Mouse (Mus musculus) heart, postnatal 25 days (tissue): ENCODE results near the gene Pacrg. TPM values are rescaled to one million over a fixed set of nuclear protein-coding genes. Genes with fewer than 3 reads are reported as not detected.
A peak's percentile ranks its signal among the peaks of the same experiment; 100 is the strongest.

ENCODE experiments used
- DNase-seq: peaks from one replicate; pipeline ENCODE4 v3.0.0; 2022; ENCODE audit warnings: low spot score
- intact Hi-C: fragments of 180-260 bp; cut with DNase I; formaldehyde crosslinking; loops from one replicate; pipeline ENCODE4 v1.15.1; 2025
- total RNA-seq, 2 experiments: library from RNA; stranded (reverse); gene quantifications; 2 replicates each; pipeline ENCODE4 v1.2.3; 2021

Pacrg gene
- total RNA-seq, 2 experiments from 2014 or later = 1.1 to 1.2 TPM

- DNase-seq = no peak
- intact Hi-C loops = no loop called here
Observed at GRCm38 (mm10) chr17:10397336-10397735, 442.8 kb downstream of the Pacrg start.

DNA sequence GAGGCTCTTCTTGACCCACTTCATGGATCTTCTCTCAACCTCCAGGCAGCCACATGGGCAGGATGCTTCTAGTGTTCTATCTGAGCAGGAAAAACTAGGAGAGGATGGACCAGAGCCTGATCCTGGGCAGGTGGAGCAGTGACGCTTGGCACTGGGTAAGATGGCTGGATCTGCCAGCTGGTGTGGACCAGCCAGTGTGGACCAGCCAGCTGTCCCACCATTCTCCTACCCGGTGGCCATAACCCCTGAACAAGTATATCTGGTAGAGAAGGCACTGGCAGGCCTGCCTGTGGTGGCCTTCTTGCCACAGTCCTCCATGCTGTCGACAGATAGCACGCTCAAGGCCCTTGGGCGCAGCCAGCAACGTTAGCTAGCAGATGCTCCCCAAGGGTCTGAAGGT is 443.2 kb downstream of the Pacrg start:
- intact Hi-C loops = no loop called here
- DNase-seq = no peak

DNA sequence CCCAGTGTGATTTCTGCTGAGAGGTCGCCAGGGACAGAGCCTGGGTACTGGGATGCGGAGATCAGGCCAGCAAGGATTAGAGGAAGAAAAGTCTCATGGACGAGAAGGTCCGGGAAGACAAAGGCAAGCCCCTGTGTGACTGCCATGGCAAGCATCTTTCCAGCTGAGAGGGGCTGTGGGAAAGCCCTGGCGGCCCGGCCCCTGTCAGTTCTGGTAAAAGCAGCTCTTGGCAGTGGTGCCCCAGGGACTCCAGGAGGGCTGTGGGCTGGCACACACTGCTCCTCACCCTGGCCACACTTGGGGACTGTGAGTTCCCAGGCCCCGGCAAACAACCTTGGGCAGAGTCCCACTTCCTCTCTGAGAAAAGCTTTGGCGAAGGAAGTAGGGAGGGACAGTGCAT is 445.3 kb downstream of the Pacrg start:
- intact Hi-C loops = loop anchor here (5.0 kb wide), 2 partner anchors 57 to 298 kb away; no protein-coding TSS in a partner anchor
- DNase-seq = no peak

- DNase-seq = no peak
- intact Hi-C loops = loop anchor here (5.0 kb wide), 2 partner anchors 59 to 296 kb away; no protein-coding TSS in a partner anchor
Observed at GRCm38 (mm10) chr17:10393766-10394165, 446.3 kb downstream of the Pacrg start.

GRCm38 (mm10) chr17:10392342-10393034 is 447.6 kb downstream of the Pacrg start:
- intact Hi-C loops = loop anchor here (5.0 kb wide), 2 partner anchors 60 to 295 kb away; no protein-coding TSS in a partner anchor

GRCm38 (mm10) chr17:10390232-10391172 is 449.6 kb downstream of the Pacrg start:
- intact Hi-C loops = loop anchor here (1.0 to 5.0 kb wide), 5 partner anchors 23 to 293 kb away; no protein-coding TSS in a partner anchor
- peak; percentile 78 for DNase-seq

More at GRCm38 (mm10) chr17:10392342-10393034, 447.6 kb downstream of the Pacrg start:
- no peak for DNase-seq

- intact Hi-C loops = loop anchor here (1.0 to 5.0 kb wide), 6 partner anchors 22 to 632 kb away; no protein-coding TSS in a partner anchor
- no peak for DNase-seq
Observed at GRCm38 (mm10) chr17:10389740-10390139, 450.4 kb downstream of the Pacrg start.

GRCm38 (mm10) chr17:10386548-10386947 is 453.6 kb downstream of the Pacrg start:
- DNase-seq = no peak
- intact Hi-C loops = loop anchor here (5.0 kb wide), 1 partner anchor 629 kb away; no protein-coding TSS in a partner anchor

DNA sequence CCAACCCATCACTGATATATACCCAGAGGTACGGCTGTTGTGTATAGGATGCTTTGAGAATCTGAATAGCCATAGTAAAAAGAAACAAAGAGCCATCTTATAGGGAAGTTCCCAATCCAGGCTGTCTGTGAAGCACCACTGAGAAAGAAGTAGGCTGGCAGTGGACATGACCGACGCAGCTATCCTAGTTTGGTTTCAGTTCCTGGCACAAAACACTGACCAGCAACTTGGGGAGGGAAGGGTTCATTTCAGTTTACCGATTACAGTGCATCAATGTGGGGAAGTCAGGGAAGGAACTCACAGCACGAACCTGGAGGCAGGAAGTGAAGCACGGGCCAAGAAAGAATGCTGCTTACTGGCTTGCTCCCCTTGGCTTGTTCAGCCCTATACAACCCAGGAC is 456.7 kb downstream of the Pacrg start:
- intact Hi-C loops = no loop called here
- DNase-seq = no peak

DNA sequence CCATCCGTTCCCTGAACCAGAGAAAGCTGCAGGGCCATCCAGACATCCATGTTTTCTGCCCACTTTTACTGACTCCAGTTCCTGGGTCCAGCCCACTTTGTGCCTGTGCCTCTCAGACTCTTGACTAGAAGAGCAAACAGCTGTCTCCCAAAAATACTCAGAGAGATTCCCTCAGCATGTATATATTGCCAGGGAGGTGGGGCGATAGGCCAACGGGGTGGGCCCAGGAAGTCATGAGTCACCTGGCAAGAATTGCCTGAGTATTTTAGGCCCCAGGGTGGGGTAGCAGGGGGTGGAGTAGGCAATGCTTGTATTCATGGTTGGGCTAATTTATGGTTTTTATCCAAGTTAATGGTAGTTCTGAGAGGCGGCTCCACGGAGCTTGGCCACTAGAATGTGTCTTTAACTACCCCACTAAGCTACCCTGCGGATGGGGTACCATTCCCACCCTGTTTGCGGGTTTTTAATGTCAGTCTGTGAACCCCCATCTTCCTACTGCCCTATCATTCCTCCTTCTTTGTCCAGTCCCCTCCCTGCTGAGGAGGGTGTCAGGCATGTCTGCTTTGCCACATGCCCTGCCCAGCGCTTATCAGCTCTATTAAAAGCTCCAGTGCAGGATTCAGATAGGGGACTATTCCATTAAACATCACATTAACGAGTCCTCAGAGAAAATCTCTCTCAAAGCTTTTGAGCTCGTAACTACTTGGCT is 461.5 kb downstream of the Pacrg start:
- intact Hi-C loops = loop anchor here (10.0 kb wide), 1 partner anchor 284 kb away; no protein-coding TSS in a partner anchor
- DNase-seq = peak; percentile 43

DNA sequence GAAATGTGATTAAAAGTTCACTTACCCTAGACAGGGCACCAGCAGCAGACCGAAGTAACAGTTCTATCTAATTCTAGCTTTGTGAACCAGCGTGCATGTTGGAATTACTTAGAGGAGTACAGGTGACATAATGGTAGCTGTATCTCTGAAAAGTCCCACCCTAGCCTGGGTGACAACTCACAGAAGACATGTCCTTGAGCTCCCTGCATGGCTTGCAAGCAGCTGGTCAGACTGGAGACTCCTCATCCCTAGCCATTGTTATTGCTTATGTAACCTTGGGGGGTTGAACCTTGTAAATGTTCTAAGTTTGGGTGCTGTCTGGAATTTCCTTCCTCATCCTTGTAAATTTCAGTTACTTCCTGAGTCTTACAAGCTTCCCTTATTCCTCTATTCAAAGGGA is 462.5 kb downstream of the Pacrg start:
- intact Hi-C loops = loop anchor here (10.0 kb wide), 1 partner anchor 283 kb away; no protein-coding TSS in a partner anchor
- DNase-seq = no peak

DNA sequence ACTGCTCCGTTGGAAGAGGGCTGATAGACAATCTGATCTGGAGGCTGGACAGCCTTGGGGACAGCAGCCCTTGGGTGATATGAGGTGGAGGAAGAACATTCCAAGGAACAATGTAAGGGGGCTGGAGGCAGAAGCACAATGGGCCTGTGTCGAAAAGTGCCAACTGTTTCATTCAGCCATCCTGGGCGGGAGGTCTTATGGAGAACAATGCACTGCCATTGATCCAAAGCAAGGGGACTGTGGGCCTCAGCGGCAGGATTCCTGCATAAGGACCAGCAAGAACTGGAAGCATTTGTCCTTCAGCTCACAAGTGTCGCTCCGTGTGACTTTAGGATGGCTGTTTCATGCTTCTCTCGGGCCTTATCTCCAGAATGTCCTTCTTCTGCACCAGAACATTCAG is 465.8 kb downstream of the Pacrg start:
- intact Hi-C loops = loop anchor here (5.0 to 10.0 kb wide), 2 partner anchors 118 to 280 kb away; no protein-coding TSS in a partner anchor
- DNase-seq = no peak

GRCm38 (mm10) chr17:10373727-10374126 is 466.4 kb downstream of the Pacrg start:
- no peak for DNase-seq
- intact Hi-C loops = loop anchor here (5.0 to 10.0 kb wide), 2 partner anchors 119 to 279 kb away; no protein-coding TSS in a partner anchor

- no peak for DNase-seq
- intact Hi-C loops = loop anchor here (5.0 to 10.0 kb wide), 2 partner anchors 120 to 277 kb away; no protein-coding TSS in a partner anchor
Observed at GRCm38 (mm10) chr17:10372001-10372785, 467.9 kb downstream of the Pacrg start.

- no peak for DNase-seq
- intact Hi-C loops = loop anchor here (5.0 to 10.0 kb wide), 2 partner anchors 121 to 277 kb away; no protein-coding TSS in a partner anchor
Observed at GRCm38 (mm10) chr17:10371472-10371871, 468.6 kb downstream of the Pacrg start.

DNA sequence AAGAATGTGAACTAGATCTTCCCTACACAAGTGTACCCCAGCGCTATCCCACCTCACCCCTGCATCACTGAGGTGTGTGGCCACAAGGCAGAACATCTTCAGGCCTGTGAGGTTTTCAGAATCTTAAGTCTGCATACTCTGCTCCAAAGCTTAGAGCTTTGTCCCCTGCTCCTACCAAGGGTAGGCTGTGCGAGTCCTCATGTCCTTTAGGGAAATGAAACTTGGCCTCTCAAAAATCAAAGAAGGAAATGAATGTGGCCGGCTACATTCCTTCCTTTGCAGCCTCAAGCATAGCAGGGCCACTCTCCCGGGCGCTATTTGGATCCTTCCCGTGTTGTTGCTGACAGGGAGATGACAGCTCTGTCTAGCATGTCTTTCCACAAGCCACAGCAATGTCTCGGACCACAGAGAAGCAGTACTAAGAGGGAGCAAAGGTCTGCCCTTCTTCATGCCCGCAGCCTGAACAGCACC is 469.4 kb downstream of the Pacrg start:
- no peak for DNase-seq
- intact Hi-C loops = loop anchor here (5.0 to 10.0 kb wide), 2 partner anchors 122 to 276 kb away; no protein-coding TSS in a partner anchor

- intact Hi-C loops = loop anchor here (5.0 to 10.0 kb wide), 2 partner anchors 122 to 275 kb away; no protein-coding TSS in a partner anchor
- no peak for DNase-seq
Observed at GRCm38 (mm10) chr17:10369961-10370659, 470.0 kb downstream of the Pacrg start.

DNA sequence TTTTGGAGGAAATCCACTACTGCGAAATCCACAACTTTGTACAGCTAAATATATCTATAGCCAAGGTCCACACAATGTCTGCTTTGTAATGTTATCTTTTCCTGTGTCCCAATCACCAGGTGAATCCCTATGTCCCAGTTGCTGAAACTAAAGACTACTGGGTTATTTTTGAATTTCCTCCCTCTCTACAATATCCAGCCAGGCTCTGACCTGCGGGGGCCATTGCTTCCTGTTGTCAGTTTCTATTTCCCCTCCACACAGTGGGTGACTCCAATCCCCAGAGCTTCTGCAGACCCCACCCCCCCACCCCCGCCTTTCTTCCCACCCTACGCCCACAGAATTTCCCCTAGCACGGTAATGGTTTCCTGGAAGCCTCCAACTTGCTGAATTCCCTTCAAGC is 473.1 kb downstream of the Pacrg start:
- DNase-seq = no peak
- intact Hi-C loops = loop anchor here (1.0 kb wide), 1 partner anchor 23 kb away; no protein-coding TSS in a partner anchor
